Mouse (Mus musculus): ENCODE measurements around the gene Slc26a6. TPM values are rescaled to one million over a fixed set of nuclear protein-coding genes. Genes with fewer than 3 reads are reported as not detected.
A peak's percentile ranks its signal among the peaks of the same experiment; 100 is the strongest.

Slc26a6 gene
- 7.8 and 10.4 TPM in 2 replicates for polyA plus RNA-seq (2015; fragmentation: Nextera tagmentation; extraction: Ambion mirVana)

DNA sequence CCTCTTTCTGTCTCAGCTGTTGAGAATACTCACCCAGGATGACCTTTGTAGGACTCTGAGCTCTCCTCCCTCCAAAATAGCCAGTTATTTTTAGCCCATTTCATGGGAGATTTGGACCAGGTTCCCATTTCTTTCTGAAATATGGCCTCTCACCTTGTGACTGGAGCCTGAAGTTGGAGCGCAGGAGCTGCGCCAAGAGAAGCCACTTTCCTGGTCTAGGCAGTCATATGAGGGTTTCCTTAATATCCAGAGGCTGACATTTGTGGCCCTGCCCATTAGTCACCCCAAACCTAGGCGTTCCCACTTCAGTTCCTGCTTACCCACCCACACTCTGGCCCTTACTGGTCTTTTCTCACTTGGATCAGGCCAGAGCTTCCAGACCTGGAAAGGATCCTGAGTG, at the start of gene Slc26a6:
TSS of gene Slc26a6 (plus strand) at position 308 of the 400 bp plus-strand sequence.
- Histone ChIP-seq H3K9ac (peak within 1 kb of the TSS; percentile 63), H3K9me3 (no peaks in the 10 kb centered on the region), H3K36me3 (no peaks in the 10 kb centered on the region), H3K27ac (peak within 1 kb of the TSS; percentile 91), H3K4me2 (peak within 1 kb of the TSS; percentile 86), H3K4me1 (peaks cover 20% of the 10 kb centered on the region), H3K4me3 (peak within 1 kb of the TSS; percentile 68), H3K27me3 (0 out of 2 replicates have a peak, but pooled peaks cover 5% of the 10 kb centered on the region)
- WGBS = 77% methylated on average over 3 of the region's 3 CpGs
- no peak for ATAC-seq (ENCODE audit: borderline replicate concordance, extremely low read depth, low FRiP score, low TSS enrichment)

DNA sequence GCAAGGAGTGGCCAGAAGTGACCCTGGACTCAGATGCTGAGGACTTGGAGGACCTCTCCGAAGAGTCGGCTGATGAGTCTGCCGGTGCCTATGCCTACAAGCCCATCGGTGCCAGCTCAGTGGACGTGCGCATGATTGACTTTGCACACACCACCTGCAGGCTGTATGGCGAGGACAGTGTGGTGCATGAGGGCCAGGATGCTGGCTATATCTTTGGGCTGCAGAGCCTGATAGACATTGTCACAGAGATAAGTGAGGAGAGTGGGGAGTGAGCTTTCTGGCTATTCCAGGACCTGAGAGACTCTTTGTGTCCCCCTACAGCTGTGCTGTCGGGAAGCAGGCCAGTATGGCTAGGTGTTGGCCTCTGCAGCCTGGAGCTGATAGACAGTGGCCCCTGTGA, 47.3 kb upstream of the Slc26a6 start:
- no peak overlapping the region for H3K4me3 ChIP-seq
- no peaks in the 10 kb centered on the region for H3K9me3 ChIP-seq
- H3K36me3 ChIP-seq = peaks cover 60% of the 10 kb centered on the region
- H3K4me2 ChIP-seq = no peak overlapping the region
- peaks cover 20% of the 10 kb centered on the region for H3K4me1 ChIP-seq
- no peak for ATAC-seq (ENCODE audit: borderline replicate concordance, extremely low read depth, low FRiP score, low TSS enrichment)
- WGBS = 77% methylated on average over 8 of the region's 8 CpGs
- H3K9ac ChIP-seq = no peak overlapping the region
- no peak overlapping the region for H3K27ac ChIP-seq
- no peaks in the 10 kb centered on the region for H3K27me3 ChIP-seq

DNA sequence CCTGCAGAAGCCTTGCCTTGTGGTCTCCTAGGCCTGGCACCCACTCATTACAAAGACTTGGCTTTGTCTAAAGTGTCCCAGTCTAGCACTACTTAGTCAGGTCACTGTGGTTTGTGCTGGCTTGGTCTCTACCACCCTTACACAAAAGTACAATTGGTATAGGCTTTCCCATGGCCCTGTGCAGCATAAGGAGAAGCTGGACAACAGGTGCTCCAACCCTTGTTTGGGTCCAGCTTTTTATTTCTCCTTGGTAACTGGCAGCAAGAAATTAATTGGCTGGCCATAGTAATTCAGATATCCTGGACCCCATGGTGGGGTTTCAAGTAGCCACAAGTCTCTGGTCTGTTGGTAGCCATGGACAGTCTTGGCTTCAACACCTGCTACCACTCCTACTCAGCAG, 46.7 kb upstream of the Slc26a6 start:
- no peak for ATAC-seq (ENCODE audit: borderline replicate concordance, extremely low read depth, low FRiP score, low TSS enrichment)

GRCm38 (mm10) chr9:108806831-108807230, 46.3 kb upstream of the Slc26a6 start:
- no peak for ATAC-seq (ENCODE audit: borderline replicate concordance, extremely low read depth, low FRiP score, low TSS enrichment)
- peaks cover 20% of the 10 kb centered on the region for H3K4me1 ChIP-seq
- H3K4me2 ChIP-seq = no peak overlapping the region
- no peak overlapping the region for H3K27ac ChIP-seq
- peaks cover 50% of the 10 kb centered on the region for H3K36me3 ChIP-seq
- H3K9me3 ChIP-seq = no peaks in the 10 kb centered on the region
- WGBS = 91% methylated on average over 1 of the region's 1 CpGs
- no peaks in the 10 kb centered on the region for H3K27me3 ChIP-seq
- H3K4me3 ChIP-seq = no peak overlapping the region
- no peak overlapping the region for H3K9ac ChIP-seq

More for the DNA sequence above, 46.7 kb upstream of the Slc26a6 start:
- Histone ChIP-seq H3K4me2 (no peak overlapping the region), H3K4me1 (peaks cover 20% of the 10 kb centered on the region), H3K27me3 (no peaks in the 10 kb centered on the region), H3K36me3 (peaks cover 54% of the 10 kb centered on the region), H3K27ac (no peak overlapping the region), H3K9ac (no peak overlapping the region), H3K4me3 (no peak overlapping the region), H3K9me3 (no peaks in the 10 kb centered on the region)

DNA sequence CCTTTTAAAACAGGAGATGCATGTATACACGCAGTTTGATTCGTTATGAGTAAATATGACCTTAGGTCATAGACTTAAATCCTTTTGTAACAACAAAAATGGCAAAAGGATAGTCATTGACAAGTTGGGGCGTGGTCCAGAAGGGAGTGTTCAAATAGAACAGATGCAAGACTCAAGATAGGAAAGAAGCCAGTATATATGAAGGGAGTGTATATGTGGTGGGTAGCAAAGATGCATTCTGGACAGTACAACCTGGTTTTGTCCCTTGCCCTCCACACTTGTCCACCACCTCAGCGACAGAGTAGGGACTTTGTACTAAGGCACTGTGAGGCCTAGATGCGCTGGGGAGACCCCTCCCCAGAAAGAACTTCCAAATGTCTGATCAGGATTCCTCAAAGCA, 45.4 kb upstream of the Slc26a6 start:
- Histone ChIP-seq H3K9ac (no peak overlapping the region), H3K4me1 (peaks cover 20% of the 10 kb centered on the region), H3K4me2 (no peak overlapping the region), H3K4me3 (0 out of 2 replicates have a peak overlapping the region, but pooled peaks have one; percentile 64), H3K36me3 (peaks cover 47% of the 10 kb centered on the region), H3K27ac (no peak overlapping the region), H3K9me3 (no peaks in the 10 kb centered on the region), H3K27me3 (no peaks in the 10 kb centered on the region)
- 63% methylated on average over 5 of the region's 5 CpGs for WGBS
- ATAC-seq (ENCODE audit: borderline replicate concordance, extremely low read depth, low FRiP score, low TSS enrichment) = no peak; the same call in 1 of the 2 replicates

DNA sequence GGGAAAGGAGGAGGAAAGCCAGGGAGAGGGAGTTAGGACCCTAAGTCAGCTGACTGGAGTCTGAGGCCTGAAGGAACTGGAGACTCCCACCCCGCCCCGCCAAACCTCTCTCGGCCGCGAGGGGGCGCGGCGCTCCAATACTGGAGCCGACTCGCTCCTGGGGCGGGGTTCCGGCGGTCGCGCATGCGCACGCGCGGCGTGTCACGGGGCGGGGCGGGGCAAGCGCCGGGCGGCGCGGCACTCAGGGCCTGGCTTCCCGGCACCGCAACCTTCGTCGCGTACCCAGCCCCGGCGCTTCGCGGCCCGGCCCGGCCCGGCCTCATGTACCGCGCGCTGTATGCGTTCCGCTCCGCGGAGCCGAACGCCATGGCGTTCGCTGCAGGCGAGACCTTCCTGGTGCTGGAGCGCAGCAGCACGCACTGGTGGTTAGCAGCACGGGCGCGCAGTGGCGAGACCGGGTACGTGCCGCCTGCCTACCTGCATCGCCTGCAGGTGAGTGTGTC, 44.9 kb upstream of the Slc26a6 start, which contains the start of gene Nckipsd:
TSS of gene Nckipsd (plus strand) at position 206 of the 503 bp plus-strand sequence.
- no peaks in the 10 kb centered on the region for H3K27me3 ChIP-seq
- H3K9me3 ChIP-seq = no peaks in the 10 kb centered on the region
- ATAC-seq (ENCODE audit: borderline replicate concordance, extremely low read depth, low FRiP score, low TSS enrichment) = peak; percentile 88
- peaks cover 20% of the 10 kb centered on the region for H3K4me1 ChIP-seq
- under 1% methylated on average over 62 of the region's 62 CpGs for WGBS
- H3K4me2 ChIP-seq = peak within 1 kb of the TSS; percentile 73
- H3K36me3 ChIP-seq = peaks cover 49% of the 10 kb centered on the region
- peak within 1 kb of the TSS; percentile 73 for H3K9ac ChIP-seq
- H3K27ac ChIP-seq = no peak within 1 kb of the TSS
- peak within 1 kb of the TSS; percentile 64 for H3K4me3 ChIP-seq

- no peak for ATAC-seq (ENCODE audit: borderline replicate concordance, extremely low read depth, low FRiP score, low TSS enrichment)
- Histone ChIP-seq H3K27ac (no peak overlapping the region), H3K4me3 (peak overlapping the region; percentile 64), H3K4me1 (peaks cover 20% of the 10 kb centered on the region), H3K27me3 (no peaks in the 10 kb centered on the region), H3K36me3 (peaks cover 45% of the 10 kb centered on the region), H3K9me3 (no peaks in the 10 kb centered on the region), H3K9ac (no peak overlapping the region), H3K4me2 (peak overlapping the region; percentile 73)
- 45% methylated on average over 5 of the region's 5 CpGs for WGBS
These were observed 43.9 kb upstream of the Slc26a6 start for GRCm38 (mm10) chr9:108809188-108809587.

DNA sequence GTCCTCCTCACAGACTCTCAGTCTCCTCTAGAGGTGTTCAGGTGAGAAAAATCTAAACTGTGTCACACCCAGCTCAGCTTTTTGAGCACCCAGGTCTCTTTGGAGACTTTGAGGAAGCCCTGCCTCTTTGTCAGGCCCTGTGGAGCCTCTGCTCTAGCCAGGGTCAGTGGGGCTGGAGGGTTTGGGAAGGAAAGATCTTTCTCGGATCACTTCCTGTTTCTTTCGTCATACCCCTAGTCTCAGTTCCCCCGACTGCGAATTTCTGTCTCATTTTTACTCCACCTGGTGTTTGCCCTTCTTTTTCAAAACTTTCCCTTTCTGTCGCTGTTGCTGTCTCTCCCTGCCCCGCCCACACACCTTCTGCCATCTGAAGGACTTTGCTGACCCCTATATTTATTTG, 43.4 kb upstream of the Slc26a6 start:
- H3K27me3 ChIP-seq = no peaks in the 10 kb centered on the region
- H3K4me3 ChIP-seq = no peak overlapping the region
- peaks cover 20% of the 10 kb centered on the region for H3K4me1 ChIP-seq
- H3K27ac ChIP-seq = no peak overlapping the region; the same call in 1 of the 2 replicates
- H3K9me3 ChIP-seq = no peaks in the 10 kb centered on the region
- peaks cover 45% of the 10 kb centered on the region for H3K36me3 ChIP-seq
- H3K4me2 ChIP-seq = peak overlapping the region; percentile 73; the same call in 1 of the 2 replicates
- H3K9ac ChIP-seq = no peak overlapping the region
- WGBS = 57% methylated on average over 6 of the region's 6 CpGs
- ATAC-seq (ENCODE audit: borderline replicate concordance, extremely low read depth, low FRiP score, low TSS enrichment) = no peak

- Histone ChIP-seq H3K4me2 (no peak overlapping the region), H3K4me1 (peaks cover 20% of the 10 kb centered on the region), H3K9me3 (no peaks in the 10 kb centered on the region), H3K27ac (no peak overlapping the region), H3K4me3 (no peak overlapping the region), H3K9ac (no peak overlapping the region), H3K36me3 (peaks cover 45% of the 10 kb centered on the region), H3K27me3 (no peaks in the 10 kb centered on the region)
- 74% methylated on average over 5 of the region's 5 CpGs for WGBS
- no peak for ATAC-seq (ENCODE audit: borderline replicate concordance, extremely low read depth, low FRiP score, low TSS enrichment)
These were observed 42.6 kb upstream of the Slc26a6 start for GRCm38 (mm10) chr9:108810516-108810915.

DNA sequence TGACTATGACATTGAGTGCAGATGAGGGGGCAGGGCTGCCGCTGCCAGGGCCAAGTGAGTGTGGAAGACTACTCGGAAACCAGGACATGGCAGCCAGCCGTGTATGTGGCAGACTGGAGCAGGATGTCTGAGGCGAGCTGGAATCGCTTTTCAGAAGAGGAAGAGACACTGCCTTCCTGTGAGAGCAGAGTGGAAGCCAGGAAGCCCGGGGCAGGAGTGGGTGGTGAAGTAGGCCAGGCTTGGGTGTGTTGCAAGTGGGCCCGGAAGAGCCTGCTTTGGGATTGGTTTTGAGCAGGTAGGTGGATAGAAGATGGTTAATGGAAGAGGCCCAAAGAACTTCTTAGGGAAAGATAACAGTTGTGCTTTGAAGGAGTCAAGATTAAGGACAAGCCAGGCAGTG, 37.5 kb upstream of the Slc26a6 start:
- Histone ChIP-seq H3K9me3 (no peaks in the 10 kb centered on the region), H3K4me1 (no peaks in the 10 kb centered on the region), H3K9ac (no peak overlapping the region), H3K4me2 (no peak overlapping the region), H3K27me3 (no peaks in the 10 kb centered on the region), H3K4me3 (no peak overlapping the region), H3K36me3 (peaks cover 32% of the 10 kb centered on the region), H3K27ac (no peak overlapping the region)
- no peak for ATAC-seq (ENCODE audit: borderline replicate concordance, extremely low read depth, low FRiP score, low TSS enrichment)
- 82% methylated on average over 7 of the region's 7 CpGs for WGBS

GRCm38 (mm10) chr9:108819495-108819894, 33.6 kb upstream of the Slc26a6 start:
- Histone ChIP-seq H3K4me2 (no peak overlapping the region), H3K4me1 (no peaks in the 10 kb centered on the region), H3K9me3 (no peaks in the 10 kb centered on the region), H3K9ac (no peak overlapping the region), H3K27ac (no peak overlapping the region), H3K27me3 (peaks cover 19% of the 10 kb centered on the region), H3K36me3 (peaks cover 15% of the 10 kb centered on the region), H3K4me3 (no peak overlapping the region)
- 54% methylated on average over 3 of the region's 3 CpGs for WGBS
- no peak for ATAC-seq (ENCODE audit: borderline replicate concordance, extremely low read depth, low FRiP score, low TSS enrichment)

DNA sequence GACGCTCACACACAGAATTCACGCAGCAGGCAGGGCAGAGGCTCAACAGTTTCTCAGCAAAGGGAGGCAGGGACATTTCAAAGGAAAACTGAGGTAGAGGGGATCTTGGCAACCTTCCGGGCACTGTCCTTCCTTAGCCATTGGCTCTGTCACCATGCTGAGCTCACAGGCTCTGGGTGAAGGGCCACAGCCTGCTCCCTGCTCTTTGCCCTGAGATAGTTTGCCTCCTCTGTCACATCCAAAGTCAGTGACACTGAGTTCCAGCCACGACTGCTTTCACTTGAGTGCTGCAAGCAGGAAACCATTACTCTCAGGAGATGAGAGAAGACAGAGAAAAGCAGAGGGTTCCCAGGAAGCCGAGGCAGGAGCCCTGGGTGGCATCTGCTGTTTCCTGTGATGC, 33.0 kb upstream of the Slc26a6 start:
- ATAC-seq (ENCODE audit: borderline replicate concordance, extremely low read depth, low FRiP score, low TSS enrichment) = no peak
- no peak overlapping the region for H3K4me3 ChIP-seq
- 61% methylated on average over 5 of the region's 5 CpGs for WGBS
- H3K4me1 ChIP-seq = no peaks in the 10 kb centered on the region
- H3K27ac ChIP-seq = no peak overlapping the region
- no peak overlapping the region for H3K4me2 ChIP-seq
- no peaks in the 10 kb centered on the region for H3K9me3 ChIP-seq
- H3K27me3 ChIP-seq = peaks cover 25% of the 10 kb centered on the region
- H3K9ac ChIP-seq = no peak overlapping the region
- H3K36me3 ChIP-seq = peaks cover 10% of the 10 kb centered on the region

Data from lung, embryonic 15.5 days (tissue).